Comparison of ENCODE assay signal across 8 mouse cellular contexts in genomic region chr5:27791303-27792172, GRCm38 (mm10). TPM values are rescaled to one million over a fixed set of nuclear protein-coding genes. Genes with fewer than 3 reads are reported as not detected.
DNase-seq lines count a peak whose midpoint lies in the region; ATAC-seq lines count a peak whose summit lies in the region.

Paxip1 (minus strand) TSS chr5:27791691.

- H3K4me2 ChIP-seq in hindbrain, embryonic 14.5 days (replicated peaks) = peak within 1 kb of the TSS; percentile 71

- H3K27me3 ChIP-seq in hindbrain, embryonic 14.5 days (ENCODE audit: control insufficient read depth, insufficient read depth, low read length) = no peaks in the 10 kb centered on the region

- H3K4me1 ChIP-seq in hindbrain, embryonic 14.5 days (replicated peaks; ENCODE audit: control insufficient read depth, insufficient read depth, low read length) = peaks cover 11% of the 10 kb centered on the region

- DNase-seq in R1 (ENCODE audit: low read depth, low spot score) = peak; percentile 96
- DNase-seq in cerebellum, postnatal 25 days = peak; percentile 98 to 99
- peak; percentile 93 to 96 for DNase-seq in frontal cortex, postnatal 25 days (ENCODE audit: low spot score in 2 of 2)
- peak; percentile 96 for DNase-seq in hindbrain, embryonic 14.5 days (ENCODE audit: low spot score)
- peak; percentile 96 for DNase-seq in layer of hippocampus, postnatal 36 days
- peak; percentile 96 for DNase-seq in lung, postnatal 36 days
- peak; percentile 98 for DNase-seq in retina, postnatal 1 day
- DNase-seq in urinary bladder, adult 18-20 months (ENCODE audit: low spot score in 2 of 2) = peak; percentile 93 to 98

- H3K4me3 ChIP-seq in hindbrain, embryonic 14.5 days (replicated peaks; ENCODE audit: low read length) = peak within 1 kb of the TSS; percentile 69

- peak within 1 kb of the TSS; percentile 80 for H3K9ac ChIP-seq in hindbrain, embryonic 14.5 days

- under 1% methylated on average over 71 of the region's 73 CpGs for WGBS in hindbrain, embryonic 14.5 days

- peaks cover 22% of the 10 kb centered on the region for H3K36me3 ChIP-seq in hindbrain, embryonic 14.5 days (replicated peaks; ENCODE audit: control insufficient read depth, insufficient read depth)

- ATAC-seq in hindbrain, embryonic 14.5 days (ENCODE audit: low FRiP score) = peak; percentile 97

- H3K27ac ChIP-seq in hindbrain, embryonic 14.5 days = peak within 1 kb of the TSS; percentile 96

- no peaks in the 10 kb centered on the region for H3K9me3 ChIP-seq in hindbrain, embryonic 14.5 days (ENCODE audit: control insufficient read depth, low read length)

RNA-seq across cellular contexts. Expression of gene Paxip1, which starts in this region (rescaled TPM):
- 29.5 and 35.1 TPM in 2 replicates for polyA plus RNA-seq in hindbrain, embryonic 14.5 days (2014; fragmentation: Nextera tagmentation; extraction: Ambion mirVana)
- 10 to 100 TPM; 54.2 to 55.1 TPM for total RNA-seq in layer of hippocampus, postnatal 36 days (2021)

Comparison
In these comparisons a context has a peak if more than half of its experiments do, and no peak if none do; other contexts are left out.
1. Peak in every context shown above with its lines: DNase-seq, ATAC-seq, H3K4me3 ChIP-seq and H3K27ac ChIP-seq.